Mouse (Mus musculus) midbrain, embryonic 10.5 days (tissue): ENCODE data around the gene Cpne4. TPM values are rescaled to one million over a fixed set of nuclear protein-coding genes. Genes with fewer than 3 reads are reported as not detected.

Source experiments
- DNase-seq: peaks from one replicate; pipeline ENCODE4 v3.0.0-alpha.2; 2017; ENCODE audit warnings: low spot score
- H3K27ac ChIP-seq: fragments of 300-500 bp; sonication (generic); replicated peaks from 2 replicates; pipeline ENCODE4 v1.5.1; 2016; ENCODE audit warnings: mild to moderate bottlenecking
- H3K27me3 ChIP-seq: fragments of 300-500 bp; sonication (generic); 2 replicates; pipeline ENCODE4 v1.6.1; 2016; ENCODE audit warnings: low read depth, mild to moderate bottlenecking; ENCODE audit not compliant: poor library complexity, severe bottlenecking
- H3K36me3 ChIP-seq: fragments of 300-500 bp; sonication (generic); 2 replicates; pipeline ENCODE4 v1.6.1; 2016; ENCODE audit warnings: mild to moderate bottlenecking, moderate library complexity
- H3K4me1 ChIP-seq: fragments of 300-500 bp; sonication (generic); 2 replicates; pipeline ENCODE4 v1.6.1; 2016
- H3K4me3 ChIP-seq: fragments of 300-500 bp; sonication (generic); 2 replicates; pipeline ENCODE4 v1.5.1; 2016; ENCODE audit warnings: mild to moderate bottlenecking, moderate library complexity
- H3K9me3 ChIP-seq: fragments of 300-500 bp; sonication (generic); replicated peaks from 2 replicates; pipeline ENCODE4 v1.6.1; 2016; ENCODE audit warnings: mild to moderate bottlenecking
- WGBS: fragments of 180-500 bp; shearing (Covaris S2); methylation state at CpG from one replicate; pipeline ENCODE4 v1.1.7; 2016; 5-methylcytosine and 5-hydroxymethylcytosine counted together
- polyA plus RNA-seq: library from polyadenylated mRNA; unstranded; fragments of >200 nt; fragmentation: Nextera tagmentation; extraction: Ambion mirVana; gene quantifications from 2 replicates; pipeline ENCODE4 v1.2.1, GENCODE M21; 2016

Gene Cpne4
- polyA plus RNA-seq, 1 experiment from 2014 or later: 0.83 TPM

GRCm38 (mm10) chr9:104725311-104725710 lies 178.2 kb downstream of the Cpne4 start:
- DNase-seq: no peak
- Histone ChIP-seq H3K36me3 (no peaks in the 10 kb centered on the region), H3K27ac (no peak overlapping the region), H3K4me3 (no peak overlapping the region), H3K9me3 (peaks cover 14% of the 10 kb centered on the region), H3K4me1 (no peaks in the 10 kb centered on the region), H3K27me3 (no peaks in the 10 kb centered on the region)
- 98% methylated on average over 2 of the region's 2 CpGs for WGBS

GRCm38 (mm10) chr9:104742661-104743380 lies 195.7 kb downstream of the Cpne4 start:
- Histone ChIP-seq H3K36me3 (no peaks in the 10 kb centered on the region), H3K4me3 (no peak overlapping the region), H3K4me1 (no peaks in the 10 kb centered on the region), H3K27ac (no peak overlapping the region), H3K27me3 (no peaks in the 10 kb centered on the region), H3K9me3 (no peaks in the 10 kb centered on the region)
- DNase-seq: no peak
- 86% methylated on average over 14 of the region's 14 CpGs for WGBS

GRCm38 (mm10) chr9:104755519-104755918 lies 208.4 kb downstream of the Cpne4 start:
- Histone ChIP-seq H3K27ac (no peak overlapping the region), H3K4me3 (no peak overlapping the region), H3K9me3 (no peaks in the 10 kb centered on the region), H3K4me1 (no peaks in the 10 kb centered on the region), H3K36me3 (no peaks in the 10 kb centered on the region), H3K27me3 (no peaks in the 10 kb centered on the region)
- WGBS: 95% methylated on average over 14 of the region's 14 CpGs
- DNase-seq: no peak

GRCm38 (mm10) chr9:104760031-104760430 lies 212.9 kb downstream of the Cpne4 start:
- H3K27me3 ChIP-seq: no peaks in the 10 kb centered on the region
- H3K36me3 ChIP-seq: no peaks in the 10 kb centered on the region
- H3K4me3 ChIP-seq: no peak overlapping the region
- no peaks in the 10 kb centered on the region for H3K4me1 ChIP-seq
- DNase-seq: no peak
- no peaks in the 10 kb centered on the region for H3K9me3 ChIP-seq
- no peak overlapping the region for H3K27ac ChIP-seq
- 95% methylated on average over 7 of the region's 7 CpGs for WGBS

DNA sequence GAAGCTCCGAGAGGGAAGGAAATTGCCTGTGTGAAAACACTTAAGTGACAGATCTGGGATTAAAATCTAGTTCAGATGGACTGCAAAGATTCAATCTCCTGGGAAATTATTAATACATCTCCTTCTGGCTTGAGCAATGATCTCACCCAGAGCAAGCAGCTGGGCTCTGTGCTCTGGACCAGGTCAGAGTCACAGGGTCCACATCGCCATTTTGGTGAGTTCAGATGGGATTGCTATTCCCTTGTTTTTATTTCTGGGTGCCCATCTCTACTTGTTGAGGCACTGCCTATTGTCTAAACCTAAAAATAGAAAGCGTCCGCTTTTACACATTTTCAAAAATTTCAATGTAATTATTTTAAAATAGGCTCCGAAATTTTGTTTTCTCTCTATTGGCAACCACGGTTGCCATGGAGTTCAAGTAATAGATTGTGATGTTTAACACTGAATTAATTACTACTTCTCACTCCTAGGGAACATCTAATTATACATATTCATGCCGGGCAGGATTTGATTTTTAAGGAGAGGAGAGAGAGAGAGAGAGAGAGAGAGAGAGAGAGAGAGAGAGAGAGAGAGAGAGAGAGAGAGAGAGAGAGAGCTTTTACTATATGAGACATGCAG lies 229.2 kb downstream of the Cpne4 start:
- WGBS: 86% methylated on average over 7 of the region's 7 CpGs

DNA sequence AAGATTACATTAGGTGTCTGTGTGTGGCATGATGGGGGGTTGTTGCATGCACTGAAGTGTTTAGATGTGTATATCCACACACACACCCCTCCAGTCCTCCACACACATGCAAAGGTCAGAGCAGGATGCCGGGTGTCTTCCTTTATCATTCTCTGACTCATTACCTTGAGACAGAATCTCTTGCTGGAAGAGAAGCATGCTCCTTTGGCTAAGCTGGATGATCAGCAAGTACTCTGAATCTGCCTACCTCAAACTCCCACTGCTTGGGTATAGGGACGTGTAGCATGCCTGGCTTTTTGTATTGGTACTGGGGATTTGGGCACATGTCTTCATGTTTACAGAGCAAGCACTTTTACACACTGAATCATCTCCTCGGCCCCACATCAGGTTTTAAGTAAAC lies 230.0 kb downstream of the Cpne4 start:
- H3K9me3 ChIP-seq: no peaks in the 10 kb centered on the region
- DNase-seq: no peak
- no peak overlapping the region for H3K4me3 ChIP-seq
- H3K4me1 ChIP-seq: no peaks in the 10 kb centered on the region
- H3K27me3 ChIP-seq: no peaks in the 10 kb centered on the region
- WGBS: 84% methylated on average over 3 of the region's 3 CpGs
- no peak overlapping the region for H3K27ac ChIP-seq
- H3K36me3 ChIP-seq: no peaks in the 10 kb centered on the region

More for the DNA sequence above, 229.2 kb downstream of the Cpne4 start:
- Histone ChIP-seq H3K9me3 (no peaks in the 10 kb centered on the region), H3K4me1 (no peaks in the 10 kb centered on the region), H3K4me3 (no peak overlapping the region), H3K36me3 (no peaks in the 10 kb centered on the region), H3K27me3 (no peaks in the 10 kb centered on the region), H3K27ac (no peak overlapping the region)
- DNase-seq: no peak

GRCm38 (mm10) chr9:104777780-104778179 lies 230.7 kb downstream of the Cpne4 start:
- H3K4me1 ChIP-seq: no peaks in the 10 kb centered on the region

GRCm38 (mm10) chr9:104796601-104797000 lies 249.5 kb downstream of the Cpne4 start:
- H3K9me3 ChIP-seq: no peaks in the 10 kb centered on the region
- DNase-seq: no peak
- H3K27me3 ChIP-seq: no peaks in the 10 kb centered on the region
- WGBS: 16% methylated on average over 2 of the region's 2 CpGs
- H3K4me1 ChIP-seq: peaks cover 10% of the 10 kb centered on the region
- H3K4me3 ChIP-seq: no peak overlapping the region
- no peaks in the 10 kb centered on the region for H3K36me3 ChIP-seq
- no peak overlapping the region for H3K27ac ChIP-seq

More at GRCm38 (mm10) chr9:104777780-104778179, 230.7 kb downstream of the Cpne4 start:
- DNase-seq: no peak
- Histone ChIP-seq H3K27ac (no peak overlapping the region), H3K27me3 (no peaks in the 10 kb centered on the region), H3K4me3 (no peak overlapping the region), H3K36me3 (no peaks in the 10 kb centered on the region), H3K9me3 (no peaks in the 10 kb centered on the region)
- 76% methylated on average over 5 of the region's 5 CpGs for WGBS

GRCm38 (mm10) chr9:104804776-104805175 lies 257.7 kb downstream of the Cpne4 start:
- 85% methylated on average over 4 of the region's 4 CpGs for WGBS
- H3K36me3 ChIP-seq: no peaks in the 10 kb centered on the region
- no peak for DNase-seq

GRCm38 (mm10) chr9:104814681-104815080 lies 267.6 kb downstream of the Cpne4 start:
- 87% methylated on average over 2 of the region's 2 CpGs for WGBS
- no peak for DNase-seq
- Histone ChIP-seq H3K9me3 (no peaks in the 10 kb centered on the region), H3K4me1 (no peaks in the 10 kb centered on the region), H3K27ac (no peak overlapping the region), H3K36me3 (no peaks in the 10 kb centered on the region), H3K4me3 (no peak overlapping the region), H3K27me3 (no peaks in the 10 kb centered on the region)

More at GRCm38 (mm10) chr9:104804776-104805175, 257.7 kb downstream of the Cpne4 start:
- Histone ChIP-seq H3K27me3 (no peaks in the 10 kb centered on the region), H3K4me1 (no peaks in the 10 kb centered on the region), H3K4me3 (no peak overlapping the region), H3K27ac (no peak overlapping the region), H3K9me3 (no peaks in the 10 kb centered on the region)

DNA sequence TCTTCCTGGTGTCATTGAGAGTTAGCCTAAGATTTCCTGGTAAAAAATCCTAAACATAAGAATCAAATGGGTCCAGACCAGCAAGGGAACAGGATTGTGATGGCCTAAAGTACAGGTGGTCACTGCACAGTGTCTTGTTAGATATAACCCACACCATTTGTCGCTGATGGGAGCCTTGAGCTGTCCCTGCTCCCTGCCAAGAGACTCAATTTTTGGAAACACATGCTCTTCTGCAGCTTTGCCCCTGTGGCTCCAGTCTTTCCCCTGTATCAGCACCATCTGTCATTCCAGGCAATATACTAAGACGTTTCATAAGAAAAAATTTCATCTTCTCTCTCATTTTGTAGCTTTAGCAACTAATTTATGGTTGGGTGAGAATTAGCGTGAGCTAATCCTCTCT lies 281.6 kb downstream of the Cpne4 start:
- no peaks in the 10 kb centered on the region for H3K9me3 ChIP-seq
- H3K4me1 ChIP-seq: no peaks in the 10 kb centered on the region
- H3K27me3 ChIP-seq: no peaks in the 10 kb centered on the region
- no peaks in the 10 kb centered on the region for H3K36me3 ChIP-seq
- WGBS: 63% methylated on average over 3 of the region's 3 CpGs
- DNase-seq: no peak
- no peak overlapping the region for H3K4me3 ChIP-seq
- no peak overlapping the region for H3K27ac ChIP-seq

DNA sequence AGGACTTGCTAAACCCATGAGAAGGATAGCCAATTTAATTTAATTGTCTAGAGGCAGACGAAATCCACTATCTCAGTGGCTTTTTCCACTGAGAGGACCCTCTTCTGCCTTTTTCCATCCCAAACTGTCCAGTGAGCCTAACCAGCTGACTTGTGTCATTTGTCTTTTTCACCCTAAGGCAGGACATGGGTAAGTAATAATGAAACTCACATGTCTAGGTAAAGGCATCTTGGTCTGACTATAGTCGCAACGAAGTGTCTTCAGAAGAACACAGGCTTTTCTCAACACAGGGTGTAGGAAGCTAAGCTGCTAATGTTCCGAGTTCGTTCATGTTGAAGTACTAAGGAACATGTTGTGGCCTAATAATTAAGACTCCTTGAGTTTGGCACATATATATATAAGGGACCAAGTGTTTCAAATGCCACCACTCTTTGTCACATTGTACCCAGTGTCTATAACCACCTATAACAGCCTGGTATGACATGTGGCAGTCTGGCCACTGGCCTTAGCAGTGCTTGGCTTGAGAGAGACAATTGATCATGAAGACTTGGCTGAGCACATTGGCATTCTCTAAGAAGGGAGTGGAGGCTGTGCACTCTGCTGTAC lies 286.0 kb downstream of the Cpne4 start:
- no peak overlapping the region for H3K27ac ChIP-seq
- no peaks in the 10 kb centered on the region for H3K9me3 ChIP-seq
- no peaks in the 10 kb centered on the region for H3K27me3 ChIP-seq
- 86% methylated on average over 5 of the region's 5 CpGs for WGBS
- DNase-seq: no peak
- H3K4me1 ChIP-seq: peaks cover 6% of the 10 kb centered on the region
- H3K36me3 ChIP-seq: no peaks in the 10 kb centered on the region
- H3K4me3 ChIP-seq: no peak overlapping the region

DNA sequence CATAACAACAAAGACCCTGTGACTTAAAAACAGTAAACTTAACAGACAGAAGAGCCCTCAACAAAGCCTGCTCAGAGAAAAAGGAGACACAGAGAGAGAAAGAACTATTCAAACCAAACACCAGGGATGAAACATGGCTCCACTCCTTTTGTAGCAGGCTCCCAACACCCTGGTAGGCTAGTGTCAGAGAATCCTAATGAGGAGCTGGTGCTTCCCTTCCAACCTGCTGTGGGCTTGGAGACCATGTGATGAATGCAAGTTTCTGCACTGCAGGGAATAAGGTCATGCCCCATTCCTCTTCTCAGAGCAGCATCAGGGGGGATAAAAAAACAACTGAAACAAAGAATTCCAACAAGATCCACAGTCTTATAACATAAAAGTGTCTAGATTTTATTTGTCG lies 290.8 kb downstream of the Cpne4 start:
- H3K4me1 ChIP-seq: peaks cover 7% of the 10 kb centered on the region
- no peaks in the 10 kb centered on the region for H3K27me3 ChIP-seq
- 29% methylated on average over 1 of the region's 1 CpGs for WGBS
- DNase-seq: peak; percentile 19
- no peaks in the 10 kb centered on the region for H3K36me3 ChIP-seq
- H3K9me3 ChIP-seq: 0 out of 2 replicates have a peak, but pooled peaks cover 2% of the 10 kb centered on the region
- no peak overlapping the region for H3K4me3 ChIP-seq
- H3K27ac ChIP-seq: no peak overlapping the region
